ENCODE assay signal across 12 mouse cellular contexts in genomic region chr16:36720194-36721055, GRCm38 (mm10). TPM values are rescaled to one million over a fixed set of nuclear protein-coding genes. Genes with fewer than 3 reads are reported as not detected.
DNase-seq lines count a peak whose midpoint lies in the region; ATAC-seq and TF ChIP-seq lines count a peak whose summit lies in the region.
"Had no signal": no experiment of that assay in that cellular context is flagged by ENCODE, and none has a peak within 500 bp of the region (broad histone marks: within the 10 kb centered on the region; RNA-seq: fewer than 3 reads in every experiment).

No protein-coding gene starts in this region.

- H3K9ac ChIP-seq in midbrain, embryonic 13.5 days (replicated peaks): no peak overlapping the region
- H3K9ac ChIP-seq in midbrain, embryonic 11.5 days (ENCODE audit: low read length): no peak overlapping the region
- H3K9ac ChIP-seq: embryonic facial prominence, embryonic 13.5 days had no signal

- no peak for TF ChIP-seq POLR2A in small intestine, adult 2 months (IDR thresholded peaks at IDR 0.05; ENCODE audit: low read depth, low read length)

- intact Hi-C loops in heart, postnatal 14 days (cut with DNase I): loop anchor here (5.0 to 10.0 kb wide), 2 partner anchors 97 to 294 kb away; partner anchors contain the start of gene Polq

- peak; percentile 19; the same call in 1 of the 2 replicates for TF ChIP-seq CTCF in small intestine, adult 2 months (IDR thresholded peaks at IDR 0.05; ENCODE audit: extremely low read depth, insufficient read length, insufficient replicate concordance, low read depth, low read length)

- no peaks in the 10 kb centered on the region for H3K9me3 ChIP-seq in midbrain, embryonic 13.5 days
- H3K9me3 ChIP-seq in midbrain, embryonic 11.5 days (ENCODE audit: control insufficient read depth, low read length): no peaks in the 10 kb centered on the region
- H3K9me3 ChIP-seq: embryonic facial prominence, embryonic 13.5 days had no signal

- no peaks in the 10 kb centered on the region for H3K36me3 ChIP-seq in midbrain, embryonic 13.5 days
- H3K36me3 ChIP-seq in midbrain, embryonic 11.5 days (ENCODE audit: control insufficient read depth, insufficient read depth, low read length): no peaks in the 10 kb centered on the region
- no peaks in the 10 kb centered on the region for H3K36me3 ChIP-seq in small intestine, adult 2 months (ENCODE audit: control insufficient read depth, insufficient read depth, low read length)
- H3K36me3 ChIP-seq: embryonic facial prominence, embryonic 13.5 days had no signal

- 66% methylated on average over 13 of the region's 13 CpGs for WGBS in midbrain, embryonic 13.5 days
- WGBS in midbrain, embryonic 11.5 days: 65% methylated on average over 13 of the region's 13 CpGs
- 68% methylated on average over 13 of the region's 13 CpGs for WGBS in small intestine, adult 2 months

- H3K27ac ChIP-seq in midbrain, embryonic 13.5 days: no peak overlapping the region
- no peak overlapping the region for H3K27ac ChIP-seq in midbrain, embryonic 11.5 days (ENCODE audit: low read depth, low read length)
- H3K27ac ChIP-seq in small intestine, adult 2 months (ENCODE audit: insufficient read depth, low read depth, low read length): no peak overlapping the region
- H3K27ac ChIP-seq: embryonic facial prominence, embryonic 13.5 days had no signal

- H3K4me3 ChIP-seq in midbrain, embryonic 13.5 days (replicated peaks): no peak overlapping the region
- no peak overlapping the region for H3K4me3 ChIP-seq in midbrain, embryonic 11.5 days (ENCODE audit: low read depth, low read length)
- no peak overlapping the region for H3K4me3 ChIP-seq in small intestine, adult 2 months (ENCODE audit: low read depth, low read length)
- H3K4me3 ChIP-seq: embryonic facial prominence, embryonic 13.5 days had no signal

- no peak overlapping the region for H3K4me2 ChIP-seq in midbrain, embryonic 13.5 days (replicated peaks)
- H3K4me2 ChIP-seq in midbrain, embryonic 11.5 days: no peak overlapping the region
- H3K4me2 ChIP-seq: embryonic facial prominence, embryonic 13.5 days had no signal

- no peak for DNase-seq in midbrain, embryonic 11.5 days (ENCODE audit: low spot score, missing footprints)
- peak; percentile 8 for DNase-seq in T-cell, adult 2 months (ENCODE audit: low spot score)
- no peak for DNase-seq in urinary bladder, postnatal 36 days (ENCODE audit: low spot score in 2 of 2)
- DNase-seq in heart, postnatal 14 days: no peak
- DNase-seq in kidney, adult 8-10 months: no peak
- DNase-seq: adrenal gland, postnatal 25 days; gastrocnemius, postnatal 36 days; kidney, adult 9 months had no signal

- ATAC-seq in midbrain, embryonic 13.5 days: 0 out of 2 replicates have a peak, but pooled peaks have one; percentile 45
- ATAC-seq in midbrain, embryonic 11.5 days (ENCODE audit: low FRiP score): no peak
- peak; percentile 69 for ATAC-seq in granulocyte monocyte progenitor cell, adult 5-6 weeks (replicated peaks; ENCODE audit: poor library complexity, severe bottlenecking)

- no peaks in the 10 kb centered on the region for H3K27me3 ChIP-seq in midbrain, embryonic 13.5 days
- H3K27me3 ChIP-seq in midbrain, embryonic 11.5 days (ENCODE audit: control insufficient read depth, insufficient read depth, low read length): no peaks in the 10 kb centered on the region
- no peaks in the 10 kb centered on the region for H3K27me3 ChIP-seq in small intestine, adult 2 months (ENCODE audit: control insufficient read depth, insufficient read depth, low read length)

- no peaks in the 10 kb centered on the region for H3K4me1 ChIP-seq in midbrain, embryonic 13.5 days (replicated peaks)
- no peaks in the 10 kb centered on the region for H3K4me1 ChIP-seq in midbrain, embryonic 11.5 days (ENCODE audit: control insufficient read depth, insufficient read depth, low read length)
- H3K4me1 ChIP-seq in small intestine, adult 2 months (ENCODE audit: control insufficient read depth, insufficient read depth, insufficient read length, low read length): no peaks in the 10 kb centered on the region
- H3K4me1 ChIP-seq: embryonic facial prominence, embryonic 13.5 days had no signal

RNA-seq across cellular contexts. Expression of gene Ildr1, which starts 26.6 kb away (rescaled TPM):
- not detected in 2 replicates for polyA plus RNA-seq in midbrain, embryonic 13.5 days (2015; fragmentation: Nextera tagmentation; extraction: Ambion mirVana)
- 0.05 TPM in 1 of 2 replicates, not detected in the other for polyA plus RNA-seq in midbrain, embryonic 11.5 days (2014; fragmentation: Nextera tagmentation; extraction: Ambion mirVana)
- not detected in 2 replicates for total RNA-seq in granulocyte monocyte progenitor cell, adult 5-6 weeks (2014; fragmentation: Nextera tagmentation)
- not detected in 2 replicates for total RNA-seq in granulocyte monocyte progenitor cell, adult 5-6 weeks (2017)
- 2.3 and 3.3 TPM in 2 replicates for polyA plus RNA-seq in small intestine, adult 2 months (2012; rRNA removed)
- under 1 TPM; 0.07 to 0.19 TPM for total RNA-seq in heart, postnatal 14 days (2021)
- total RNA-seq: adrenal gland, postnatal 25 days; gastrocnemius, postnatal 36 days had no signal

RNA-seq across cellular contexts. Expression of gene Cd86, which starts 54.5 kb away (rescaled TPM):
- polyA plus RNA-seq in midbrain, embryonic 13.5 days (2015; fragmentation: Nextera tagmentation; extraction: Ambion mirVana): 1.4 and 1.8 TPM in 2 replicates
- 1.6 and 2.3 TPM in 2 replicates for polyA plus RNA-seq in midbrain, embryonic 11.5 days (2014; fragmentation: Nextera tagmentation; extraction: Ambion mirVana)
- not detected in 2 replicates for total RNA-seq in granulocyte monocyte progenitor cell, adult 5-6 weeks (2014; fragmentation: Nextera tagmentation)
- 0.52 and 3.5 TPM in 2 replicates for total RNA-seq in granulocyte monocyte progenitor cell, adult 5-6 weeks (2017)
- polyA plus RNA-seq in small intestine, adult 2 months (2012; rRNA removed): 0.46 and 0.79 TPM in 2 replicates
- total RNA-seq in heart, postnatal 14 days (2021): 1 to 10 TPM; 1.6 to 1.7 TPM
